Mouse (Mus musculus): ENCODE data around the gene Zfp358. TPM values are rescaled to one million over a fixed set of nuclear protein-coding genes. Genes with fewer than 3 reads are reported as not detected.

The Zfp358 gene
- polyA plus RNA-seq, 1 experiment, result 43.2 TPM

DNA sequence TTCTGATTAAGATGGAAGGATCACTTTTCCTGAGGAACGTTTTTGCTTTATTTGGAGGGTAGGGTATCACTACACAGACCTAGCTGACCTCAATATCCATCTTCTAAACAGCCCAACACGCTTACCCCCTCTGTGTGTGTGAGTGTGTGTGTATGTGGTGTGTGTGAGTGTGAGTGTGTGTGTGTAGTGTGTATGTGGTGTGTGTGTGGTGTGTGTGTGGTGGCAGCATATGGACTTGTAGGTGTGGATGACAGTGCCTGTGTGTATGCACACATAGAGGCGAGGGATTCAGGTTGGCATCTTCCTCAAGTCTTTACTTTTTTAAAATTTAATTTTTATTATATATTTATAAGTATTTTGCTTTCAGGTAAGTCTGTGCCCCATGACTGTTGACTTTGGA is 5.6 kb downstream of the Zfp358 start:
- no peak overlapping the region for H3K27ac ChIP-seq (ENCODE audit: insufficient read depth, low read depth, low read length)
- 73% methylated on average over 3 of the region's 3 CpGs for WGBS
- peaks cover 3% of the 10 kb centered on the region; the same call in 1 of the 2 replicates for H3K4me1 ChIP-seq (ENCODE audit: control insufficient read depth, insufficient read depth, low read length)
- TF ChIP-seq POLR2A (IDR thresholded peaks at IDR 0.05; ENCODE audit: low read depth, low read length), result no peak
- no peak for TF ChIP-seq CTCF (conservative IDR thresholded peaks at IDR 0.05; ENCODE audit: insufficient read depth, insufficient read length, low read depth, low read length)
- DNase-seq, result no peak
- H3K36me3 ChIP-seq (ENCODE audit: control insufficient read depth, insufficient read depth, low read length), result no peaks in the 10 kb centered on the region
- H3K4me3 ChIP-seq (ENCODE audit: insufficient read depth, low read depth, low read length), result no peak overlapping the region
- no peaks in the 10 kb centered on the region for H3K27me3 ChIP-seq (replicated peaks; ENCODE audit: control insufficient read depth, insufficient read depth, low read length)

DNA sequence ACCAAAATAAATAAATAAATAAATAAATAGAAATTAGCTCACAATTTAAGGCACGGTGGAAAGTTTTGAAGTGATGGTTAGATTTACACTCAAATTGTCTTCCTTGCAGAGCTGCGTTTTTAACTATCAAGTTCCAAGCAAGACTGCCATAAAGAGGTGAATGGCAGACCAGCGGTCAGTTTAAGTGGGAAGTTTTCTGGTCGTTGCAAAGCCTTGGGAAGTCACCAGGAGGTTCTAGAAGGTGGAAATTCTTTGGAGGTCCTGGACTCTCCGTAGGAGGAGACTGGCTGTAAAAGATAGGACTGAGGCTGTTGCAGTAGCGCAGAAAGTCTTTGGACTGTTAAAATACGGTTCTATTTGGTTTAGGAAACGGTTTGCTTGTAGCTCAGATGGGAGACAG is 6.8 kb downstream of the Zfp358 start:
- Histone ChIP-seq H3K27ac (ENCODE audit: insufficient read depth, low read depth, low read length) (peak overlapping the region; percentile 75), H3K4me1 (ENCODE audit: control insufficient read depth, insufficient read depth, low read length) (peaks cover 3% of the 10 kb centered on the region; the same call in 1 of the 2 replicates), H3K36me3 (ENCODE audit: control insufficient read depth, insufficient read depth, low read length) (no peaks in the 10 kb centered on the region), H3K4me3 (ENCODE audit: insufficient read depth, low read depth, low read length) (peak overlapping the region; percentile 72), H3K27me3 (replicated peaks; ENCODE audit: control insufficient read depth, insufficient read depth, low read length) (no peaks in the 10 kb centered on the region)
- DNase-seq, result no peak
- WGBS, result 2% methylated on average over 8 of the region's 8 CpGs
- TF ChIP-seq POLR2A (IDR thresholded peaks at IDR 0.05; ENCODE audit: low read depth, low read length), result no peak
- no peak for TF ChIP-seq CTCF (conservative IDR thresholded peaks at IDR 0.05; ENCODE audit: insufficient read depth, insufficient read length, low read depth, low read length)

DNA sequence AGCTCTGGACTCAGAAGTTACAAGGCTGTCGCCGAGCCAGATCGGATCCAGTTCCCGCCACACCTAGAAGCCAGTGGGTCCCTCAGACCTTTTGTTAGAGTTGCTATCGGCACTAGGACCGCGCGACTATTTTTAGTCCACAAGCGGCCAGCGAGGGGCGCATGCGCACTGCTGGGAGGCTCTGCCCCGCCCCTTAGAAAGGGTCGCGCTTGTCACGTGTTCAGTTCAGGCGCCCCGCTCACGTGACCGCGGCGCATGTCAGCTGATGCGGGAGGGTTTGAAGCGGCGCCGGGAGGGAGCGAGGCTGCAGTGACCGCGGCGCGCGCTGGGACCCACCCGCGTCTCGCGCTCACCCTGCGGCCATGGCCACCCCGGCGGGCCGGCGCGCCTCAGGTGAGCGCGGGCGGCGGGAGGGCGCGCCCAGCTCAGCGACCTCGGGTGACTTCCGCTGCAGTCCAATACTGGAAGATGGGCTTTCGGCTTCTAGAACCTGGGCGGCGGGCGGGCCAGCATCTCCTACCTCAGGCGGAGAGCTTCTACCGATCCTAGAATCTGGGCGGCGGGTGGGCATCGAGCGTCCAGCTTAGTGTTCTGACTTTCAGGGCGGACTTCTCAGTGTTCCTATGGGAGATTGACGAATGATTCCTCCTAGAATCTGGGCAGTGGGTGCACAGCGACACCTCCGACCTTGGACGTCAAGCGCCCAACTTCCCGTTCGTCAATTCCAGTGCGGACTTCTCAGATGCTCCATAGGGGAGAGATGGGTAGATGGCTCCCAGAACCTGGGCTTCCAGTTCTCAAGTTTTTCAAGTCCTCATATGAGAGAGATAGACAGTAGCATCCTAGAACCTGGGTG is 7.5 kb downstream of the Zfp358 start, which contains the start of gene Mcoln1:
TSS of gene Mcoln1 (plus strand) at position 223 of the 856 bp plus-strand sequence.
- Histone ChIP-seq H3K4me1 (ENCODE audit: control insufficient read depth, insufficient read depth, low read length) (peaks cover 3% of the 10 kb centered on the region; the same call in 1 of the 2 replicates), H3K36me3 (ENCODE audit: control insufficient read depth, insufficient read depth, low read length) (no peaks in the 10 kb centered on the region), H3K27me3 (replicated peaks; ENCODE audit: control insufficient read depth, insufficient read depth, low read length) (no peaks in the 10 kb centered on the region), H3K4me3 (ENCODE audit: insufficient read depth, low read depth, low read length) (peak within 1 kb of the TSS; percentile 72), H3K27ac (ENCODE audit: insufficient read depth, low read depth, low read length) (peak within 1 kb of the TSS; percentile 75)
- no peak for TF ChIP-seq CTCF (conservative IDR thresholded peaks at IDR 0.05; ENCODE audit: insufficient read depth, insufficient read length, low read depth, low read length)
- TF ChIP-seq POLR2A (IDR thresholded peaks at IDR 0.05; ENCODE audit: low read depth, low read length), result peak; percentile 75
- DNase-seq, result peak; percentile 99
- WGBS, result under 1% methylated on average over 70 of the region's 70 CpGs

DNA sequence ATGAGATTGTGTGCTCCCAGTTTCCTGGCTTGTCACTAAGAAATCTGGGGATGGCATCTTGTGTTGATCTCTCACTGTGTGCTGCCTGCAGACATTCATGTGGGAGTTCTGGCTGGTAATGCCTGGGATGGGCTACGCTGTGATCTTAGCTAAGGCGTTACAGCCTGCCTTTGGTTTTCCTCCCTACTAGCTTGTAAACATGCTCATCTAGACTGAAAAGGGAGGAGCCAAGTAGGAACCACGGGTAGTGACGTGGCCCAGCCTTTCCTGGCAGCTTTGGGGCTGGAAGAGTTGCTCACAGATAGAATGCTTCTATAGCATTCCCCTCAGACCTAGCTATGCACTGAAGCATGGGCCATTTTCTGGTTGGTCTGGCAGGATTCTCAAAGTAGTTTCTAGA is 9.3 kb downstream of the Zfp358 start:
- peaks cover 3% of the 10 kb centered on the region; the same call in 1 of the 2 replicates for H3K4me1 ChIP-seq (ENCODE audit: control insufficient read depth, insufficient read depth, low read length)
- H3K27me3 ChIP-seq (replicated peaks; ENCODE audit: control insufficient read depth, insufficient read depth, low read length), result no peaks in the 10 kb centered on the region
- DNase-seq, result no peak
- TF ChIP-seq CTCF (conservative IDR thresholded peaks at IDR 0.05; ENCODE audit: insufficient read depth, insufficient read length, low read depth, low read length), result no peak
- TF ChIP-seq POLR2A (IDR thresholded peaks at IDR 0.05; ENCODE audit: low read depth, low read length), result no peak
- H3K27ac ChIP-seq (ENCODE audit: insufficient read depth, low read depth, low read length), result no peak overlapping the region
- WGBS, result 37% methylated on average over 4 of the region's 4 CpGs
- no peak overlapping the region for H3K4me3 ChIP-seq (ENCODE audit: insufficient read depth, low read depth, low read length)
- H3K36me3 ChIP-seq (ENCODE audit: control insufficient read depth, insufficient read depth, low read length), result no peaks in the 10 kb centered on the region

DNA sequence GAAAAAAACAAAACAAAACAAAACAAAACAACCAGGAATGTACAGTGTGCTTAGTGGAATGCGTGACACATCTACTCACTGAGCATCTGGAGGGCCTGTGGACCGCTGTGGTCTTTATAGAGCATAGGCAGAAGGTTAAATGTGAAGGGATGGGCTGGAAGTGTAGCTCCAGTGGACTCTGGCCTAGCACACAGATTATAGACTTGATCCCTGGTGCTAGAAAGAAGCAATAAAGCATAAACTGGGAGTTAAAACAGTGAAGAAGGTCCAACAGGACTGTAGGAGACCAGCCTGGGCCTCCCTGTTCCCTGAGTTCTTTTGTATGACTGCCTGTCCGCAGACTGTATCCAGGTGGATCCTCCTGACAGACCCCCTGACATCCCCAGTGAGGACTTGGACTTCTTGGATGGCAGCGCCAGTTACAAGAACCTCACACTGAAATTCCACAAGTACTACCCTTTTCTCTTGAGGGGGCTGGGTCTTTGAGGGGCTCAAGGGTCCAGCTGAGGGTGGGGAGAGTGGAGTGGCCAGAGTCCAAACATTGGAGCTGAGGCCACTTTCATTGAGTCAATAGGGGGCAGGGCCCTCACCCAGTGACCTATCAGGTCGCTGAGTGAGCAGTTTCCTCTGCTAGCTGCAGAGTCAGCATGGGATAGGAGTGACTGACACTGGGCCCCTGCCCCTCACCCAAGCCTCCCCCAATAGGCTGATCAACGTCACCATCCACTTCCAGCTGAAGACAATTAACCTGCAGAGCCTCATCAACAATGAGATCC is 15.2 kb downstream of the Zfp358 start:
- 82% methylated on average over 6 of the region's 6 CpGs for WGBS
- no peak overlapping the region for H3K27ac ChIP-seq (ENCODE audit: insufficient read depth, low read depth, low read length)
- no peaks in the 10 kb centered on the region for H3K27me3 ChIP-seq (replicated peaks; ENCODE audit: control insufficient read depth, insufficient read depth, low read length)
- H3K4me3 ChIP-seq (ENCODE audit: insufficient read depth, low read depth, low read length), result no peak overlapping the region
- no peaks in the 10 kb centered on the region for H3K36me3 ChIP-seq (ENCODE audit: control insufficient read depth, insufficient read depth, low read length)
- TF ChIP-seq POLR2A (IDR thresholded peaks at IDR 0.05; ENCODE audit: low read depth, low read length) (no peak), CTCF (conservative IDR thresholded peaks at IDR 0.05; ENCODE audit: insufficient read depth, insufficient read length, low read depth, low read length) (no peak)
- peak; percentile 43 for DNase-seq
- H3K4me1 ChIP-seq (ENCODE audit: control insufficient read depth, insufficient read depth, low read length), result no peaks in the 10 kb centered on the region

DNA sequence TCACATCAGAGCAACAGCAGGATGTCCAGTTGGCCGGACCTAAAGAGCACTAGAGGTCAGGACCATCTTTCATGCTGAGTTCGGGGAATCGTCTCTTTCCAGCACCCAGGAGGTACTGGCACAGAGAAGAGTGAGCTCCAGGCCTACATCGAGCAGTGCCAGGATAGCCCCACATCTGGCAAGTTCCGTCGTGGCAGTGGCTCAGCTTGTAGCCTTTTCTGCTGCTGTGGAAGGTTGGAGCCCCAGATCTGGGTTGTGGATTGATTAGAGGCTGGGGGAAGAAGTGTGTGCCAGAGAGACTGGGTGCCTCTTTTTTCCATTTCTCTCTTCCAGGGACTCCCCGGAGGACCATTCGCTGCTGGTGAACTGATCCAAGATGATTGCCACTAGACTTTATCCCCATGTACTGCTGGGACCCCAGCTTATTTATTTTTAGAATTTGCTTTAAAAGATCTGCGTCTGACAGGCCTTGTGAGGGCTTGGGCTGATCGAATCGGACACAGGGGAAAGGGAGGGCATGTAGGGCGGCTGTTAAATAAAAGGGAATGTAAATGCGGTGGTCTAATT is 21.8 kb downstream of the Zfp358 start:
- peak; percentile 36 for DNase-seq
- Histone ChIP-seq H3K4me3 (ENCODE audit: insufficient read depth, low read depth, low read length) (peak overlapping the region; percentile 64), H3K27me3 (replicated peaks; ENCODE audit: control insufficient read depth, insufficient read depth, low read length) (no peaks in the 10 kb centered on the region), H3K36me3 (ENCODE audit: control insufficient read depth, insufficient read depth, low read length) (no peaks in the 10 kb centered on the region), H3K27ac (ENCODE audit: insufficient read depth, low read depth, low read length) (peak overlapping the region; percentile 33; the same call in 1 of the 2 replicates), H3K4me1 (ENCODE audit: control insufficient read depth, insufficient read depth, low read length) (peaks cover 3% of the 10 kb centered on the region; the same call in 1 of the 2 replicates)
- TF ChIP-seq POLR2A (IDR thresholded peaks at IDR 0.05; ENCODE audit: low read depth, low read length), result no peak
- 22% methylated on average over 13 of the region's 13 CpGs for WGBS
